Mouse (Mus musculus): ENCODE measurements around the gene Pias3. TPM values are rescaled to one million over a fixed set of nuclear protein-coding genes. Genes with fewer than 3 reads are reported as not detected.

Gene Pias3
- polyA plus RNA-seq (2017; shearing (Covaris generic)), result 10 to 100 TPM; 20.4 to 28.3 TPM

DNA sequence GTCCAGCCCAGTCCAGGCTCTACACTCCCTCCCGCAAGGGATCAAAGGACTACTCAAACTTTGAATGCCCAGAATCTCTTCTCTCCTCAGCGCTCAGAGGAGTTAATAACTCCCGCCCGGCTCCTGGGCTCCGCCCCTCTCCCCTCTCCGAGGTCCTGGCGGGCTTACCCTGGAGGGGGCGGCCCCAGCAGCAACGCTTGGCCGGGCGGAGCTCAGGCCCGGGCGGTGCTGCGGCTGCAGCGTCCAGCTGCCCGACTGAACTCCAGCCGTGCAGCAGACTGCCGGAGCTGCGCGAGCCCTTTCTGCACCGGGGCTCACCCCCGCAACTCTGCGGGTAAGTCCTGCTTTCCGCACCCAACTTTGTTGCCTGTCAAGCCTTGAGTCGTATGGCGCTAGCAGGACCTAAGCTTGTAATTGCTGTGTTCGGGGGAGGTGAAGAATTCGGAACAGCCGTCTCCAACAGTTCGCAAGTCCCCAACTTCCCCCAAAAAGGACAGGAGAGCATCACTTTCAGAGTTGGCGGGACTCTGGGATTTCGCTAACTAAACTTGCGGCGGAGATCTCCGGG lies at the start of gene Pias3:
Pias3 (plus strand) TSS at position 187 of the 568 bp plus-strand sequence.

DNA sequence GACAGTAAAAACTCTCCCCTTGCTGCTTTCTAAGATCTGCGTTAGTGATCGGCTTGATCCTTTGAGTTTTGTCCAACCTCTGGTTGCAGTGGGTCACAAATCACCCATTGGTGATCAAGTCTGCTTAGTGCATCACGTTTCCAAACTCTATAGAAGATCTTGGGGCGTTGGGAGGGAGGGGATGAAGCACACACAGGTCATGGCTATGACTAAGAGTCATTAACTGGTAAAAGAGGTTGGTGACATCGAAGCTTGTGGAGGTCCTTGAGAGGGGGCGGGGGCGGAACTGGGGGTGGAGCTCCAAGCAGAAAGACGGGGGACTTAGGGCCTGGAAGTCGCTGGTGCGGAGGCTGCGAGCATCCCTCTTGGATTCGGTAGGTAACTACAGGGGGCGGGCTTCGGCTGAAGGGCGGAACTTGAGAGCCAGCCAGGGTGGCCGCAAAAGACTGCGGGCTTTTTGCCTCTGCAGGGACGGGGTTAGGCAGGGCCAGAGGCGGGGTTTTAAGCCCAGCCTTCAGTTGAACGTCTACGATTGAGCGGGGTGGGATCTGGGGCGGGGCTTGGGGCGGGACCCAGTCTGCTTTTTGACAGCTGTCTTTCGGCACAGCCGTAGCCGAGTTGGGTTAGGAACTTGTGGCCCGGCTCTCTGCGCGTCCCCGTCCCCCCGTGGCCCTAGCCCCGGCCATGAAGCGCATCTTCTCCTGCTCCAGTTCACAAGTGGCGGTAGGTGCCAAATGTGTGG lies 26.3 kb upstream of the Pias3 start, which contains the start of gene Ankrd35:
Ankrd35 (plus strand) TSS at position 405 of the 742 bp plus-strand sequence.

DNA sequence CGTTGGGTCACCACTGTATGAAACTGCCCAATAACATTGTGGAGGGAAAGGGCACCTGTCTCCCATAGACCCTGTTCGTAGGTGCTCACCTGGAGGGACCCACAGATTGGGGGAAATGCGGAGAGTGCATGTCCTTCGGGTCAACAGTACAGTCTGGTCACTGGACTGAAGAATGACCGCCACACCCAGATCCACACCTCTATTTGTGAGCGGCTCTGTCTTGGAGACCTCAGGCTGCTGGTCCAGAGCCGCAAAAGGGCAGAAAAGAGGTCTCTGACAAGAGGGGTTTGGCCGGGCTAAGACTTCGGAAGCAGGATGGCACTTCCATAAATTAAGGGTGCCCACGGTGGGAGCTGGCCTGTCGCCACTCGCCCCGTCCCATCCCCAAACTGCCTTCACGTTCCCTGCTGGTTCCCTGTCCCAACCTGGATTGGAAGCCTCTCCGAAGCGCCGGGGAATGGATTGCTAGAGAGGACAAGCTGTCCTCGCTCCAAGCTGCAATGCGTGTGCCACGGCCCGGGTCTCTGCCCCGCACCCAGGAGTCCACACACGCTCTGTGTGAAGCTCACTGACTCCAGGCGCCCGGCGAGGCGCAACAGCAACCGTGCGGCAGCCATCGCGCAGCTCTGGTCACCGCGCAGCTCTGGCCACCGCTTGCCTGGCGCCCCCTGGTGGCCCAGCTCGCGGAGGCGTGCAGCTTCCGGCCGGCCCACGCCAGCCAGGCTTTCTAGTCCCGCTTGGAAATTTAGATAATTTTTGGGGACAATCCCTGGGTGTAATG lies 11.9 kb downstream of the Pias3 start, which contains the start of gene Nudt17:
Nudt17 (minus strand) TSS at position 660 of the 781 bp plus-strand sequence.

DNA sequence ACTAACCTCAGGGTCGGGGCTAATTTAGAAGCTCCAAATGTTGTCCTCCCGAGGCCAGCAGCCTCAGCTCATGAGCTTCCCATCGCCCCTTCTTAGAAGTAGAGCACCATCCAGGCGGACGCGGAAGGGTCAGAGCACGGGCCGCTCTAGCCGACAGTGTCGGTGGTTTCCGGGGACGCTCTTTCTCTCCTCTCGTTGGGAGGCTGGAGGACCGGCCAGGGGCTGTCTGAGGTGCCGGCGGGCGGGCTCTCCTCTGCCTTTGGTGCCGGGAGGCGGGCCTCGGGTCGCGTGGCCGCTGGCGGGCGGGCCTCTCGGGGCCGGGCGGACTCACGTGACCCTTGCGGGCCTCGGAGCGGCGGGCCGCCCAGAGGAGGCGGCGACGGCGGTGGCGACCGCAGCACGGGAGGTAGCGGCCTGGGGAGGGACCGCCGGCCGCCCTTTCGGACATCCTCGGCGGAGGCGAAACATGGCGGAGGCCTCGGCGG lies 31.2 kb downstream of the Pias3 start, which contains the start of the genes Polr3c and Rnf115:
Polr3c (minus strand) TSS at position 286 of the 485 bp plus-strand sequence.
Rnf115 (plus strand) TSS at position 322 of the 485 bp plus-strand sequence.

Other genes starting within 250 kb of the Pias3 start
- gene BC107364, start 244.1 kb upstream of the Pias3 start, polyA plus RNA-seq (2017; shearing (Covaris generic)), result 1 to 10 TPM in 1 of 2 experiments, not detected in 1; 1.5 TPM
- gene Hfe2, start 171.2 kb upstream of the Pias3 start, polyA plus RNA-seq (2017; shearing (Covaris generic)), result under 1 TPM; 0.30 to 0.73 TPM
- 100 to 1,000 TPM; 658 to 845 TPM for gene Txnip, start 138.4 kb upstream of the Pias3 start, polyA plus RNA-seq (2017; shearing (Covaris generic))
- gene Gm16253, start 119.4 kb upstream of the Pias3 start, polyA plus RNA-seq (2017; shearing (Covaris generic)), result under 1 TPM in 1 of 2 experiments, not detected in 1; 0.82 TPM
- gene Polr3gl, start 102.2 kb upstream of the Pias3 start, polyA plus RNA-seq (2017; shearing (Covaris generic)), result 10 to 100 TPM; 15.7 to 29.1 TPM
- gene Ankrd34a, start 99.7 kb upstream of the Pias3 start, polyA plus RNA-seq (2017; shearing (Covaris generic)), result under 1 TPM in 1 of 2 experiments, not detected in 1; 0.16 TPM
- under 1 TPM; 0.24 to 0.44 TPM for gene Lix1l, start 95.2 kb upstream of the Pias3 start, polyA plus RNA-seq (2017; shearing (Covaris generic))
- gene Rbm8a, start 66.5 kb upstream of the Pias3 start, polyA plus RNA-seq (2017; shearing (Covaris generic)), result 100 to 1,000 TPM; 131 to 148 TPM
- 10 to 100 TPM; 47.2 to 47.4 TPM for gene Pex11b, start 61.0 kb upstream of the Pias3 start, polyA plus RNA-seq (2017; shearing (Covaris generic))
- gene Gm42957, start 60.9 kb upstream of the Pias3 start, polyA plus RNA-seq (2017; shearing (Covaris generic)), result under 1 TPM; 0.06 to 0.69 TPM
- gene Itga10, start 50.8 kb upstream of the Pias3 start, polyA plus RNA-seq (2017; shearing (Covaris generic)), result under 1 TPM; 0.20 to 0.42 TPM
- 1 to 10 TPM in 1 of 2 experiments, under 1 TPM in 1; 0.06 to 1.1 TPM for gene Ankrd35, start 26.3 kb upstream of the Pias3 start, polyA plus RNA-seq (2017; shearing (Covaris generic))
- gene Nudt17, start 12.2 kb downstream of the Pias3 start, polyA plus RNA-seq (2017; shearing (Covaris generic)), result under 1 TPM; 0.75 to 0.86 TPM
- gene Polr3c, start 31.2 kb downstream of the Pias3 start, polyA plus RNA-seq (2017; shearing (Covaris generic)), result 10 to 100 TPM; 66.7 to 79.7 TPM
- 100 to 1,000 TPM; 112 to 130 TPM for gene Rnf115, start 31.3 kb downstream of the Pias3 start, polyA plus RNA-seq (2017; shearing (Covaris generic))
- under 1 TPM; 0.24 to 0.43 TPM for gene Pdzk1, start 132.9 kb downstream of the Pias3 start, polyA plus RNA-seq (2017; shearing (Covaris generic))
- 10 to 100 TPM; 15.8 to 21.4 TPM for gene Cd160, start 133.0 kb downstream of the Pias3 start, polyA plus RNA-seq (2017; shearing (Covaris generic))
- under 1 TPM; 0.14 to 0.33 TPM for gene Gja5, start 208.3 kb downstream of the Pias3 start, polyA plus RNA-seq (2017; shearing (Covaris generic))
- 10 to 100 TPM; 25.3 to 33.1 TPM for gene Gpr89, start 209.0 kb downstream of the Pias3 start, polyA plus RNA-seq (2017; shearing (Covaris generic))
- under 1 TPM in 1 of 2 experiments, not detected in 1; 0.02 TPM for gene Gja8, start 229.6 kb downstream of the Pias3 start, polyA plus RNA-seq (2017; shearing (Covaris generic))